Mouse (Mus musculus): ENCODE results near the gene Myh15. TPM values are rescaled to one million over a fixed set of nuclear protein-coding genes. Genes with fewer than 3 reads are reported as not detected.

The Myh15 gene
- under 1 TPM; 0.30 to 0.32 TPM for total RNA-seq (2021)

- intact Hi-C loops (cut with DNase I), result no loop called here
- no peak for DNase-seq (ENCODE audit: extremely low spot score in 1 of 2, low spot score in 2 of 2)
Measured at GRCm38 (mm10) chr16:49057186-49057585, at the start of gene Myh15. Gene Myh15, plus strand, starts transcription at chr16:49057486.

GRCm38 (mm10) chr16:49016620-49017332 lies 40.5 kb upstream of the Myh15 start:
- no peak for DNase-seq (ENCODE audit: extremely low spot score in 1 of 2, low spot score in 2 of 2)
- intact Hi-C loops (cut with DNase I), result loop anchor here (2.0 kb wide), 1 partner anchor 304 kb away; no protein-coding TSS in a partner anchor

GRCm38 (mm10) chr16:49035852-49036251 lies 21.4 kb upstream of the Myh15 start:
- no peak for DNase-seq (ENCODE audit: extremely low spot score in 1 of 2, low spot score in 2 of 2)
- intact Hi-C loops (cut with DNase I), result loop anchor here (10.0 kb wide), 1 partner anchor 119 kb away; no protein-coding TSS in a partner anchor

GRCm38 (mm10) chr16:49037771-49038170 lies 19.5 kb upstream of the Myh15 start:
- peak in 1 of 2 experiments; percentile 5 for DNase-seq (ENCODE audit: extremely low spot score in 1 of 2, low spot score in 2 of 2)
- intact Hi-C loops (cut with DNase I), result loop anchor here (10.0 kb wide), 1 partner anchor 117 kb away; no protein-coding TSS in a partner anchor

- intact Hi-C loops (cut with DNase I), result no loop called here
- no peak for DNase-seq (ENCODE audit: extremely low spot score in 1 of 2, low spot score in 2 of 2)
Measured at GRCm38 (mm10) chr16:49040554-49041221, 16.6 kb upstream of the Myh15 start.

- intact Hi-C loops (cut with DNase I), result no loop called here
- DNase-seq (ENCODE audit: extremely low spot score in 1 of 2, low spot score in 2 of 2), result no peak
Measured at GRCm38 (mm10) chr16:49049214-49049613, 8.1 kb upstream of the Myh15 start.

GRCm38 (mm10) chr16:49069256-49069963 lies 12.1 kb downstream of the Myh15 start:
- intact Hi-C loops (cut with DNase I), result no loop called here
- DNase-seq (ENCODE audit: extremely low spot score in 1 of 2, low spot score in 2 of 2), result no peak

GRCm38 (mm10) chr16:49071316-49071715 lies 14.0 kb downstream of the Myh15 start:
- intact Hi-C loops (cut with DNase I), result no loop called here
- no peak for DNase-seq (ENCODE audit: extremely low spot score in 1 of 2, low spot score in 2 of 2)

- intact Hi-C loops (cut with DNase I), result no loop called here
- DNase-seq (ENCODE audit: extremely low spot score in 1 of 2, low spot score in 2 of 2), result no peak
Measured at GRCm38 (mm10) chr16:49128015-49128414, 70.7 kb downstream of the Myh15 start.

- intact Hi-C loops (cut with DNase I), result loop anchor here (10.0 kb wide), 1 partner anchor 121 kb away; no protein-coding TSS in a partner anchor
- DNase-seq (ENCODE audit: extremely low spot score in 1 of 2, low spot score in 2 of 2), result no peak
Measured at GRCm38 (mm10) chr16:49156193-49156592, 98.9 kb downstream of the Myh15 start.

GRCm38 (mm10) chr16:49164349-49165137 lies 107.3 kb downstream of the Myh15 start:
- peak; percentile 71 to 72 for DNase-seq (ENCODE audit: extremely low spot score in 1 of 2, low spot score in 2 of 2)
- intact Hi-C loops (cut with DNase I), result loop anchor here (5.0 kb wide), 1 partner anchor 158 kb away; no protein-coding TSS in a partner anchor

- intact Hi-C loops (cut with DNase I), result no loop called here
- DNase-seq (ENCODE audit: extremely low spot score in 1 of 2, low spot score in 2 of 2), result no peak
Measured at GRCm38 (mm10) chr16:49165728-49166127, 108.4 kb downstream of the Myh15 start.

- intact Hi-C loops (cut with DNase I), result no loop called here
- no peak for DNase-seq (ENCODE audit: extremely low spot score in 1 of 2, low spot score in 2 of 2)
Measured at GRCm38 (mm10) chr16:49167325-49167724, 110.0 kb downstream of the Myh15 start.

- no peak for DNase-seq (ENCODE audit: extremely low spot score in 1 of 2, low spot score in 2 of 2)
- intact Hi-C loops (cut with DNase I), result no loop called here
Measured at GRCm38 (mm10) chr16:49175077-49175476, 117.8 kb downstream of the Myh15 start.

GRCm38 (mm10) chr16:49175729-49176395 lies 118.6 kb downstream of the Myh15 start:
- DNase-seq (ENCODE audit: extremely low spot score in 1 of 2, low spot score in 2 of 2), result peak in 1 of 2 experiments; percentile 28
- intact Hi-C loops (cut with DNase I), result no loop called here

GRCm38 (mm10) chr16:49193521-49193920 lies 136.2 kb downstream of the Myh15 start:
- no peak for DNase-seq (ENCODE audit: extremely low spot score in 1 of 2, low spot score in 2 of 2)
- intact Hi-C loops (cut with DNase I), result no loop called here

GRCm38 (mm10) chr16:49193986-49194385 lies 136.7 kb downstream of the Myh15 start:
- intact Hi-C loops (cut with DNase I), result no loop called here
- DNase-seq (ENCODE audit: extremely low spot score in 1 of 2, low spot score in 2 of 2), result no peak

GRCm38 (mm10) chr16:49196290-49196689 lies 139.0 kb downstream of the Myh15 start:
- no peak for DNase-seq (ENCODE audit: extremely low spot score in 1 of 2, low spot score in 2 of 2)

More at GRCm38 (mm10) chr16:49196290-49196689, 139.0 kb downstream of the Myh15 start:
- intact Hi-C loops (cut with DNase I), result no loop called here
